Mouse (Mus musculus): ENCODE measurements at regions not wholly inside any gene's neighbourhood (a gene's known extent, or its start where the extent isn't known, plus 50 kb on each side); places are given as distances from the start of the nearest gene placed in this dataset.

GRCm38 (mm10) chr15:53399663-53400553 lies 484.8 kb upstream of the Gm7489 start:
- Histone ChIP-seq H3K4me2 (ENCODE audit: low read depth, low read length) (peak overlapping the region; percentile 35; the same call in 1 of the 2 replicates), H3K36me3 (ENCODE audit: control insufficient read depth, insufficient read depth) (no peaks in the 10 kb centered on the region), H3K27me3 (ENCODE audit: control insufficient read depth, insufficient read depth, low read length) (no peaks in the 10 kb centered on the region), H3K9ac (ENCODE audit: low read length) (no peak overlapping the region), H3K4me1 (ENCODE audit: control insufficient read depth, insufficient read depth, low read length) (no peaks in the 10 kb centered on the region), H3K4me3 (ENCODE audit: low read length) (no peak overlapping the region; the same call in 1 of the 2 replicates), H3K9me3 (replicated peaks; ENCODE audit: control insufficient read depth, low read length) (0 out of 2 replicates have a peak, but pooled peaks cover 2% of the 10 kb centered on the region), H3K27ac (ENCODE audit: low read length) (no peak overlapping the region)
- 48% methylated on average over 11 of the region's 11 CpGs for WGBS
- ATAC-seq (replicated peaks; ENCODE audit: extremely low read depth, insufficient read depth, low FRiP score) = no peak

DNA sequence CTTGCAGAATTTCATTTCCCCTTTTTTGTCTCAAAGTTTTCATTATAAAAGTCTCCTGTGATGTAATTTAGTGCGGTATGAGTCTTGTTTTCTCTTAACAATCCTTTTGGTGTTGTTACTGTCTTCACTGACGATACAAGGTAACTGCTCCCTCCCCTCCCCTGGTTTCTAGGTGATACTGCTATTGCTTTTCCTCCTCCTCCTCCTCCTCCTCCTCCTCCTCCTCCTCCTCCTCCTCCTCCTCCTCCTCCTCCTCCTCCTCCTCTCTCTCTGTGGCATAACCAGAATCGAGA lies 484.2 kb upstream of the Gm7489 start:
- no peak overlapping the region for H3K9ac ChIP-seq (ENCODE audit: low read length)
- no peak overlapping the region for H3K27ac ChIP-seq (ENCODE audit: low read length)
- no peaks in the 10 kb centered on the region for H3K9me3 ChIP-seq (replicated peaks; ENCODE audit: control insufficient read depth, low read length)
- H3K36me3 ChIP-seq (ENCODE audit: control insufficient read depth, insufficient read depth) = no peaks in the 10 kb centered on the region
- H3K4me3 ChIP-seq (ENCODE audit: low read length) = no peak overlapping the region; the same call in 1 of the 2 replicates
- ATAC-seq (replicated peaks; ENCODE audit: extremely low read depth, insufficient read depth, low FRiP score) = no peak
- no peaks in the 10 kb centered on the region for H3K4me1 ChIP-seq (ENCODE audit: control insufficient read depth, insufficient read depth, low read length)
- no peak overlapping the region for H3K4me2 ChIP-seq (ENCODE audit: low read depth, low read length)
- 58% methylated on average over 3 of the region's 3 CpGs for WGBS
- no peaks in the 10 kb centered on the region for H3K27me3 ChIP-seq (ENCODE audit: control insufficient read depth, insufficient read depth, low read length)
